Mouse (Mus musculus) bone marrow macrophage, adult 2 months (primary cell): Measurements from ENCODE around the gene Gm906.

Experiments
- CTCF ChIP-seq: IDR thresholded peaks from 2 replicates; pipeline ENCODE4 v1.5.1; 2012; ENCODE audit warnings: low read depth, mild to moderate bottlenecking, low read length, moderate library complexity
- POLR2A ChIP-seq: IDR thresholded peaks from 2 replicates; pipeline ENCODE4 v1.6.1; 2012; ENCODE audit warnings: mild to moderate bottlenecking, low read depth, low read length, borderline replicate concordance

- TF ChIP-seq POLR2A (no peak), CTCF (no peak)
Measured at GRCm38 (mm10) chr13:50236487-50236886, 13.6 kb downstream of the Gm906 start.
